8 mouse cellular contexts compared by ENCODE assay signal in the genomic region with DNA sequence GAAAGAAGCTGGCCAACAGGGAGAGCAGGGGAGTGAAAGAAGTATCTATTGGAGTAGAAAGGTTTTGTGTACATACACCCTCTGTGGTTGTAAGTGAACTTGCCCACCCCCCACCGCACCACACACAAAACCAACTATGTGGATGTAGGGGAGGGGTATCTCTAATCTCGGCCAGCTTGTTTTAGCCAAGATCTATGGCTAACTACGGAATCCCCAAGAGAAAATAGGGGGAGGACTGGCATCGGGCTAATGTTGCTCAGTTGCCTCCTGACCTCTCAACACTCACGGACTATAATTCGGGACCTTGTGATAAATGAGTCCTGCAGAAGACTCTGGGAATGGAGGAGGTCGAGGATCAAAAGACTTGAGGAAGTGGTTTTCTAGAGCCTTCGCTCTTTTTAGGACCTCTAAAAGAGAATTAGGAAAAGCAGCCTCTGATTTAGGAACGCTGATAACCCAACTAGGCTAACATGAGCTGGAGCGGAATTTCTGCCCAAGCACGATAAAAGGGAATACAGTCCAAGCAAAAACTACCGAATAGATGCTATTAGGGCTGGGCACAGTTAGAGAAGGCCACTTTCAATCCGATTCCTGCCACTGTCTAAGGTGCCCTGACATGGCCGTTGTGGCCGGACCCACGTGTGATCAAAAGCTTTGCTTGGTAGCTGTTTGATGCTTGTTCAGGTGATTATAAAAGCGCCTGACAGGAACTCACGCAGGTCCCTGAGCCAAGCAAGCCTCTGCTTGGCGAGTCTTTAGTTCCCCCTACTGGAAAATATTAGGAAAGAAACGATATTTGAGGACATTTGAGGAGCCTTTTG. TPM values are rescaled to one million over a fixed set of nuclear protein-coding genes. Genes with fewer than 3 reads are reported as not detected.
A peak's percentile ranks its signal among the peaks of the same experiment; 100 is the strongest.
DNase-seq lines count a peak whose midpoint lies in the region; ATAC-seq and TF ChIP-seq lines count a peak whose summit lies in the region.

No protein-coding gene starts in this region.

- H3K4me3 ChIP-seq in hindbrain, postnatal 0 days (ENCODE audit: low read length): peak overlapping the region; percentile 77

- no peaks in the 10 kb centered on the region for H3K36me3 ChIP-seq in hindbrain, postnatal 0 days (ENCODE audit: insufficient read depth, low read length)

- WGBS in hindbrain, postnatal 0 days: under 1% methylated on average over 20 of the region's 20 CpGs

- H3K4me1 ChIP-seq in hindbrain, postnatal 0 days (ENCODE audit: insufficient read depth, low read length): no peaks in the 10 kb centered on the region

- H3K27me3 ChIP-seq in hindbrain, postnatal 0 days (ENCODE audit: insufficient read depth, low read length): no peaks in the 10 kb centered on the region

- peak; percentile 46 for DNase-seq in ES-CJ7 (ENCODE audit: low read depth, low spot score)
- peak; percentile 74 to 79 for DNase-seq in cerebellum, postnatal 10 days
- DNase-seq in frontal cortex, postnatal 10 days (ENCODE audit: low spot score in 2 of 2): peak; percentile 19 to 44
- peak; percentile 88 for DNase-seq in hindbrain, postnatal 0 days (ENCODE audit: low spot score)
- DNase-seq in left cerebral cortex, adult 11 months (ENCODE audit: low spot score): peak; percentile 45
- DNase-seq in lung, postnatal 4 days: peak; percentile 23 to 30
- peak; percentile 11 for DNase-seq in right cerebral cortex, postnatal 14 days
- no peak for DNase-seq in thymus, postnatal 4 days

- peak overlapping the region; percentile 82 for H3K27ac ChIP-seq in hindbrain, postnatal 0 days

- peak overlapping the region; percentile 91 for H3K4me2 ChIP-seq in hindbrain, postnatal 0 days (ENCODE audit: low read depth, low read length)

- H3K9me3 ChIP-seq in hindbrain, postnatal 0 days (ENCODE audit: low read length): no peaks in the 10 kb centered on the region

- peak; percentile 52 for ATAC-seq in hindbrain, postnatal 0 days

- peak overlapping the region; percentile 64; the same call in 1 of the 2 replicates for H3K9ac ChIP-seq in hindbrain, postnatal 0 days (replicated peaks; ENCODE audit: low read length)

- peak; percentile 84 for TF ChIP-seq CTCF in hindbrain, postnatal 0 days (IDR thresholded peaks at IDR 0.05; ENCODE audit: low read depth)

RNA-seq across cellular contexts. Expression of gene Robo2, which starts 1.1 kb away (rescaled TPM):
- total RNA-seq in hindbrain, postnatal 0 days (2014; rRNA removed): 101 and 118 TPM in 2 replicates
- polyA plus RNA-seq in hindbrain, postnatal 0 days (2015; fragmentation: Nextera tagmentation; extraction: Ambion mirVana): 47.3 and 50.0 TPM in 2 replicates
